Comparison of ENCODE assay signal across 8 mouse cellular contexts in the genomic region with DNA sequence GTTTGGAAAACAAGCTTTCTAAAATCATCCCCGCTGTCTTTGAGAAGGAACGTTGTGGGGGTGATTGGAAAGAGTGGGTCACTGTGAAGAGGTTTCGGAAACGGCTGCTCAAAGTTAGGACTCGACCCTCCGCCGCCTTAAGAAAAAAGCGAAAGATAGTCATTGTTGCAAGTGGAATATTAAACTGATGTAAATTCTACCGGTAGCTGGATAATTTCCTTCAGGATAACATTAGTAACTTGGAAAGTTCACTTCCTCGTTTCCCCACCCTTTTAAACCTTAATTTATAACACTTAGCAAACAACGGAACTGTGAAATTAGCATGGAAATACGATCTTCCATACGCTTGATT. TPM values are rescaled to one million over a fixed set of nuclear protein-coding genes. Genes with fewer than 3 reads are reported as not detected.
DNase-seq lines count a peak whose midpoint lies in the region; ATAC-seq and TF ChIP-seq lines count a peak whose summit lies in the region.

No protein-coding gene starts in this region.

- DNase-seq in heart, postnatal 10 days = no peak
- DNase-seq in G1E (ENCODE audit: low spot score) = no peak
- DNase-seq in forebrain, postnatal 0 days = peak; percentile 12
- no peak for DNase-seq in liver, postnatal 0 days
- DNase-seq in left cerebral cortex, adult 9 months (ENCODE audit: low spot score in 2 of 2) = no peak
- DNase-seq in adrenal gland, postnatal 25 days = no peak
- no peak for DNase-seq in urinary bladder, postnatal 36 days (ENCODE audit: low spot score in 2 of 2)

- H3K27ac ChIP-seq in heart, embryonic 15.5 days = no peak overlapping the region
- H3K27ac ChIP-seq in forebrain, postnatal 0 days (ENCODE audit: low read depth, low read length) = no peak overlapping the region
- no peak overlapping the region for H3K27ac ChIP-seq in liver, postnatal 0 days (ENCODE audit: low read depth)

- peak overlapping the region; percentile 68 for H3K4me3 ChIP-seq in heart, embryonic 15.5 days
- peak overlapping the region; percentile 93 for H3K4me3 ChIP-seq in G1E (ENCODE audit: low read depth, low read length)
- H3K4me3 ChIP-seq in forebrain, postnatal 0 days (ENCODE audit: low read depth, low read length) = peak overlapping the region; percentile 48
- peak overlapping the region; percentile 86 for H3K4me3 ChIP-seq in liver, postnatal 0 days (ENCODE audit: low read depth, low read length)

- H3K4me1 ChIP-seq in heart, embryonic 15.5 days (replicated peaks) = peaks cover 25% of the 10 kb centered on the region
- peaks cover 18% of the 10 kb centered on the region for H3K4me1 ChIP-seq in G1E (ENCODE audit: insufficient read depth, low read depth, low read length)
- no peaks in the 10 kb centered on the region for H3K4me1 ChIP-seq in forebrain, postnatal 0 days (ENCODE audit: insufficient read depth)
- H3K4me1 ChIP-seq in liver, postnatal 0 days (ENCODE audit: insufficient read depth) = peaks cover 25% of the 10 kb centered on the region

- H3K27me3 ChIP-seq in heart, embryonic 15.5 days = peaks cover 70% of the 10 kb centered on the region
- no peaks in the 10 kb centered on the region for H3K27me3 ChIP-seq in G1E (ENCODE audit: insufficient read depth, low read length)
- peaks cover 43% of the 10 kb centered on the region for H3K27me3 ChIP-seq in forebrain, postnatal 0 days (ENCODE audit: insufficient read depth, low read length)
- H3K27me3 ChIP-seq in liver, postnatal 0 days (ENCODE audit: insufficient read depth, low read length) = peaks cover 53% of the 10 kb centered on the region

- no peak for TF ChIP-seq CTCF in G1E (IDR thresholded peaks at IDR 0.05; ENCODE audit: low read depth, low read length)
- TF ChIP-seq CTCF in forebrain, postnatal 0 days (IDR thresholded peaks at IDR 0.05; ENCODE audit: low read depth) = no peak
- TF ChIP-seq CTCF in liver, postnatal 0 days (IDR thresholded peaks at IDR 0.05; ENCODE audit: low read depth) = no peak

- no peak for TF ChIP-seq EP300 in liver, postnatal 0 days (IDR thresholded peaks at IDR 0.05; ENCODE audit: low read depth)

- intact Hi-C loops in heart, postnatal 10 days (cut with DNase I) = no loop called here

- 10% methylated on average over 13 of the region's 13 CpGs for WGBS in heart, embryonic 15.5 days
- WGBS in forebrain, postnatal 0 days = 4% methylated on average over 13 of the region's 13 CpGs
- WGBS in liver, postnatal 0 days (ENCODE audit: insufficient replicate concordance) = 8% methylated on average over 13 of the region's 13 CpGs

- peak overlapping the region; percentile 47; the same call in 1 of the 2 replicates for H3K9ac ChIP-seq in heart, embryonic 15.5 days
- 0 out of 2 replicates have a peak overlapping the region, but pooled peaks have one; percentile 43 for H3K9ac ChIP-seq in forebrain, postnatal 0 days
- peak overlapping the region; percentile 72 for H3K9ac ChIP-seq in liver, postnatal 0 days (replicated peaks)

- no peak for ATAC-seq in heart, embryonic 15.5 days (replicated peaks; ENCODE audit: insufficient number of reproducible peaks, insufficient read depth, low FRiP score, low read depth)
- ATAC-seq in G1E (ENCODE audit: extremely low read depth, insufficient number of reproducible peaks, low FRiP score, poor library complexity, severe bottlenecking) = no peak
- no peak for ATAC-seq in forebrain, postnatal 0 days
- ATAC-seq in liver, postnatal 0 days = no peak

- H3K4me2 ChIP-seq in heart, embryonic 15.5 days = peak overlapping the region; percentile 99
- H3K4me2 ChIP-seq in forebrain, postnatal 0 days (ENCODE audit: low read depth) = peak overlapping the region; percentile 98
- peak overlapping the region; percentile 100 for H3K4me2 ChIP-seq in liver, postnatal 0 days (ENCODE audit: low read depth, low read length)

- no peaks in the 10 kb centered on the region for H3K36me3 ChIP-seq in heart, embryonic 15.5 days
- no peaks in the 10 kb centered on the region for H3K36me3 ChIP-seq in G1E (replicated peaks)
- H3K36me3 ChIP-seq in forebrain, postnatal 0 days (ENCODE audit: insufficient read depth) = no peaks in the 10 kb centered on the region
- H3K36me3 ChIP-seq in liver, postnatal 0 days (replicated peaks; ENCODE audit: insufficient read depth, low read length) = no peaks in the 10 kb centered on the region

- H3K9me3 ChIP-seq in heart, embryonic 15.5 days (replicated peaks) = no peaks in the 10 kb centered on the region
- no peaks in the 10 kb centered on the region for H3K9me3 ChIP-seq in G1E (replicated peaks)
- no peaks in the 10 kb centered on the region for H3K9me3 ChIP-seq in forebrain, postnatal 0 days (ENCODE audit: low read length)
- no peaks in the 10 kb centered on the region for H3K9me3 ChIP-seq in liver, postnatal 0 days (ENCODE audit: low read length)

RNA-seq across cellular contexts. Expression of gene Usp44, which starts 3.0 kb away (rescaled TPM):
- polyA plus RNA-seq in heart, embryonic 15.5 days (2015; fragmentation: Nextera tagmentation; extraction: Ambion mirVana) = 0.08 and 0.44 TPM in 2 replicates
- total RNA-seq in heart, postnatal 10 days (2021) = not detected
- total RNA-seq in G1E (2014; fragmentation: Nextera tagmentation) (13.7 and 15.0 TPM in 2 replicates), G1E (2017) (5.1 and 6.2 TPM in 2 replicates)
- polyA plus RNA-seq in G1E (2012) = 1.6 and 2.5 TPM in 2 replicates
- total RNA-seq in forebrain, postnatal 0 days (2014; rRNA removed) = 0.08 and 0.14 TPM in 2 replicates
- polyA plus RNA-seq in forebrain, postnatal 0 days (2015; fragmentation: Nextera tagmentation; extraction: Ambion mirVana) = 0.05 and 0.08 TPM in 2 replicates
- 0.22 and 0.23 TPM in 2 replicates for polyA plus RNA-seq in liver, postnatal 0 days (2015; fragmentation: Nextera tagmentation; extraction: Ambion mirVana)
- not detected in 2 replicates for total RNA-seq in adrenal gland, postnatal 25 days (2021)
